Mouse (Mus musculus) CH12.LX (cell line): ENCODE results near the gene Trim80. TPM values are rescaled to one million over a fixed set of nuclear protein-coding genes. Genes with fewer than 3 reads are reported as not detected.

Source experiments
- DNase-seq: peaks from one replicate; pipeline ENCODE4 v3.0.0-alpha.2; 2013; ENCODE audit errors: extremely low read depth
- H3K27ac ChIP-seq: 2 replicates; pipeline ENCODE4 v1.5.1; 2012; ENCODE audit warnings: low read depth, mild to moderate bottlenecking, control low read depth, moderate library complexity; ENCODE audit not compliant: insufficient read depth
- H3K27me3 ChIP-seq: replicated peaks from 2 replicates; pipeline ENCODE3; 2012; ENCODE audit warnings: inconsistent platforms
- H3K36me3 ChIP-seq, 2 experiments: replicated peaks in 1 of 2; 2 replicates each; pipeline versions ENCODE3 to v1.6.1; 2012; ENCODE audit warnings: inconsistent platforms in 1 of 2, low read length in 1 of 2, mild to moderate bottlenecking in 1 of 2, mixed read lengths in 1 of 2, moderate library complexity in 1 of 2; ENCODE audit not compliant: control insufficient read depth in 1 of 2, insufficient read depth in 1 of 2
- H3K4me1 ChIP-seq, 2 experiments: 2 replicates each; pipeline ENCODE4 v1.6.1; 2012; ENCODE audit warnings: inconsistent platforms in 1 of 2, moderate library complexity in 1 of 2; ENCODE audit not compliant: insufficient read depth in 2 of 2, control insufficient read depth in 1 of 2
- H3K4me2 ChIP-seq: 2 replicates; pipeline ENCODE4 v1.6.1; 2012; ENCODE audit warnings: low read depth, mild to moderate bottlenecking, control low read depth; ENCODE audit not compliant: poor library complexity, insufficient read depth, severe bottlenecking
- H3K4me3 ChIP-seq, 3 experiments: fragments of 150-350 bp in 1 of 3; sonication (generic) in 1 of 3; replicated peaks in 1 of 3; 2 replicates each; pipeline versions ENCODE3 to v1.5.1; 2011 to 2012; ENCODE audit warnings: low read depth in 2 of 3, low read length in 2 of 3, mild to moderate bottlenecking in 2 of 3, moderate library complexity in 2 of 3, control low read depth in 1 of 3, improper control_type of control experiment in 1 of 3, inconsistent platforms in 1 of 3, mixed read lengths in 1 of 3; ENCODE audit not compliant: poor library complexity in 1 of 3
- H3K79me2 ChIP-seq: replicated peaks from 2 replicates; pipeline ENCODE4 v1.6.1; 2012; ENCODE audit warnings: mild to moderate bottlenecking, moderate library complexity; ENCODE audit not compliant: control insufficient read depth, poor library complexity, insufficient read depth, severe bottlenecking; ENCODE audit errors: extremely low read depth
- H3K9ac ChIP-seq: 2 replicates; pipeline ENCODE4 v1.6.1; 2012; ENCODE audit warnings: low read depth, mild to moderate bottlenecking, control low read depth, moderate library complexity; ENCODE audit not compliant: insufficient read depth
- H3K9me3 ChIP-seq: replicated peaks from 2 replicates; pipeline ENCODE3; 2012; ENCODE audit warnings: low read length, inconsistent platforms, mixed read lengths
- BHLHE40 ChIP-seq: IDR thresholded peaks from 2 replicates; pipeline ENCODE4 v1.6.1; 2011; ENCODE audit warnings: mild to moderate bottlenecking, low read depth, low read length, improper control_type of control experiment
- CHD1 ChIP-seq: IDR thresholded peaks from 2 replicates; pipeline ENCODE4 v1.6.1; 2012; ENCODE audit warnings: low read depth, low read length, improper control_type of control experiment, inconsistent platforms
- ELF1 ChIP-seq: IDR thresholded peaks from 2 replicates; pipeline ENCODE4 v1.6.1; 2014; ENCODE audit warnings: low read depth, mild to moderate bottlenecking, inconsistent platforms, low read length, improper control_type of control experiment
- ETS1 ChIP-seq: conservative IDR thresholded peaks from 2 replicates; pipeline ENCODE4 v1.6.1; 2012; ENCODE audit warnings: low read depth, mild to moderate bottlenecking, inconsistent platforms, low read length, improper control_type of control experiment, moderate library complexity
- GABPA ChIP-seq: IDR thresholded peaks from 2 replicates; pipeline ENCODE4 v1.6.1; 2012; ENCODE audit warnings: low read depth, low read length, improper control_type of control experiment, inconsistent platforms; ENCODE audit not compliant: insufficient replicate concordance
- IRF4 ChIP-seq: IDR thresholded peaks from 2 replicates; pipeline ENCODE4 v1.6.1; 2014; ENCODE audit warnings: low read depth, mild to moderate bottlenecking, inconsistent platforms, low read length, improper control_type of control experiment
- JUND ChIP-seq: conservative IDR thresholded peaks from 2 replicates; pipeline ENCODE4 v1.6.1; 2011; ENCODE audit warnings: low read depth, low read length, improper control_type of control experiment
- MAX ChIP-seq: IDR thresholded peaks from 2 replicates; pipeline ENCODE4 v1.6.1; 2011; ENCODE audit warnings: low read length, improper control_type of control experiment
- MAZ ChIP-seq: IDR thresholded peaks from 2 replicates; pipeline ENCODE4 v1.6.1; 2012; ENCODE audit warnings: low read depth, mild to moderate bottlenecking, inconsistent platforms, low read length, improper control_type of control experiment, moderate library complexity
- MXI1 ChIP-seq: IDR thresholded peaks from 2 replicates; pipeline ENCODE4 v1.6.1; 2011; ENCODE audit warnings: mild to moderate bottlenecking, low read depth, low read length, improper control_type of control experiment
- PAX5 ChIP-seq: IDR thresholded peaks from 2 replicates; pipeline ENCODE4 v1.6.1; 2012; ENCODE audit warnings: low read length, inconsistent platforms, mixed read lengths
- POLR2A ChIP-seq: IDR thresholded peaks from 2 replicates; pipeline ENCODE4 v1.6.1; 2011; ENCODE audit warnings: low read depth, mild to moderate bottlenecking, improper control_type of control experiment, low read length
- POLR2AphosphoS2 ChIP-seq: IDR thresholded peaks from 2 replicates; pipeline ENCODE4 v1.6.1; 2011; ENCODE audit warnings: low read depth, low read length, improper control_type of control experiment
- RAD21 ChIP-seq: IDR thresholded peaks from 2 replicates; pipeline ENCODE4 v1.6.1; 2011; ENCODE audit warnings: low read depth, mild to moderate bottlenecking, low read length, improper control_type of control experiment, moderate library complexity
- RCOR1 ChIP-seq: conservative IDR thresholded peaks from 2 replicates; pipeline ENCODE4 v1.6.1; 2012; ENCODE audit warnings: low read depth, mild to moderate bottlenecking, inconsistent platforms, low read length, improper control_type of control experiment
- SIN3A ChIP-seq: IDR thresholded peaks from 2 replicates; pipeline ENCODE4 v1.6.1; 2012; ENCODE audit warnings: low read length, improper control_type of control experiment, inconsistent platforms
- TBP ChIP-seq: conservative IDR thresholded peaks from 2 replicates; pipeline ENCODE4 v1.6.1; 2011; ENCODE audit warnings: low read depth, low read length, improper control_type of control experiment
- TCF12 ChIP-seq: IDR thresholded peaks from 2 replicates; pipeline ENCODE4 v1.6.1; 2014; ENCODE audit warnings: low read depth, mild to moderate bottlenecking, inconsistent platforms, low read length, improper control_type of control experiment
- UBTF ChIP-seq: IDR thresholded peaks from 2 replicates; pipeline ENCODE4 v1.6.1; 2012; ENCODE audit warnings: low read depth, mild to moderate bottlenecking, inconsistent platforms, low read length, improper control_type of control experiment, moderate library complexity
- ZC3H11A ChIP-seq: IDR thresholded peaks from 2 replicates; pipeline ENCODE4 v1.6.1; 2012; ENCODE audit warnings: low read depth, mild to moderate bottlenecking, inconsistent platforms, low read length, improper control_type of control experiment
- ZNF384 ChIP-seq: IDR thresholded peaks from 2 replicates; pipeline ENCODE4 v1.6.1; 2012; ENCODE audit warnings: low read depth, low read length, improper control_type of control experiment, inconsistent platforms
- dilution Hi-C: fragments of 300-500 bp; cut with MboI; formaldehyde crosslinking; loops from 2 replicates; pipeline ENCODE4 v1.14.3; 2020; ENCODE audit warnings: low sequenced_read_pairs; ENCODE audit not compliant: extremely low pct_unique_long_range_greater_than_20kb, extremely low pct_ligation_motif_present
- in situ Hi-C: fragments of 300-500 bp; cut with MboI; formaldehyde crosslinking; loops from 3 replicates; pipeline ENCODE4 v1.14.3; 2019; ENCODE audit warnings: low sequenced_read_pairs, low pct_ligation_motif_present, low pct_unique_long_range_greater_than_20kb, mixed read lengths
- polyA plus RNA-seq: library from polyadenylated mRNA; unstranded; fragments of >175 nt; gene quantifications from 2 replicates; pipeline ENCODE4 v1.2.1, GENCODE M21; 2012; ENCODE audit warnings: low read depth; ENCODE audit not compliant: insufficient read length
- total RNA-seq, 2 experiments: library from RNA; depleted of rRNA; stranded (reverse); fragments of 300-350 nt in 1 of 2; fragments of >200 nt in 1 of 2; gene quantifications; 2 replicates each; pipeline ENCODE4 v1.2.3; 2012 to 2014

Trim80 gene
- total and polyA plus RNA-seq, 3 experiments, result not detected

DNA sequence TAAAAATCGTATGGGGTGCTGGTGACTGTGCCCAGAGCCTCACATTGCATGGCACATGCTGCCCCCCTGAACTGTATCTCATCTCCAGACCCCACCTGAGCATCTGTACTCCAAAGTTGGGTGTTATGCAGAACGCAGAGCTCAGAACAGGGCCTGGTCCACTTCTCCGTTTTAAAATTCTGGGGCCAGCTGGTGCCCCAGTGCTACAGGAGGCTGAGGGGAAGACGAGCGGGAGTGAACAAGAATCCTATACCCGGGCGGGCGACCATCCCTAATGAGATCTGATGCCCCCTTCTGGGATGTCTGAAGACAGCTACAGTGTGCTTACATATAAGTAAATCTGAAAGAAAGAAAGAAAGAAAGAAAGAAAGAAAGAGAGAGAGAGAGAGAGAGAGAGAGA lies 20.6 kb downstream of the Trim80 start:
- no peaks in the 10 kb centered on the region for H3K79me2 ChIP-seq
- DNase-seq, result no peak
- no peaks in the 10 kb centered on the region for H3K9me3 ChIP-seq
- H3K27me3 ChIP-seq, result peaks cover 30% of the 10 kb centered on the region
- dilution Hi-C loops, result no loop called here
- no peak overlapping the region for H3K9ac ChIP-seq
- no peak for TF ChIP-seq TCF12
- TF ChIP-seq POLR2A, result no peak
- no peak for TF ChIP-seq SIN3A
- TF ChIP-seq RCOR1, result no peak
- TF ChIP-seq MAX, result no peak
- no peak for TF ChIP-seq MAZ
- TF ChIP-seq TBP, result no peak
- no peak for TF ChIP-seq IRF4
- no peak for TF ChIP-seq PAX5
- TF ChIP-seq CHD1, result no peak
- TF ChIP-seq BHLHE40, result no peak
- no peak for TF ChIP-seq ETS1
- no peak for TF ChIP-seq ZNF384
- TF ChIP-seq UBTF, result no peak
- H3K27ac ChIP-seq, result no peak overlapping the region
- H3K36me3 ChIP-seq, result no peaks in the 10 kb centered on the region
- in situ Hi-C loops, result no loop called here
- no peak overlapping the region for H3K4me2 ChIP-seq
- peaks cover 8 to 23% of the 10 kb centered on the region in 2 experiments for H3K4me1 ChIP-seq
- no peak overlapping the region for H3K4me3 ChIP-seq

GRCm38 (mm10) chr11:115461846-115462242 lies 21.5 kb downstream of the Trim80 start:
- Histone ChIP-seq H3K36me3 (no peaks in the 10 kb centered on the region), H3K27me3 (peaks cover 30% of the 10 kb centered on the region), H3K9ac (no peak overlapping the region), H3K27ac (no peak overlapping the region), H3K9me3 (no peaks in the 10 kb centered on the region), H3K4me3 (no peak overlapping the region), H3K79me2 (no peaks in the 10 kb centered on the region), H3K4me1 (peaks cover 8 to 23% of the 10 kb centered on the region in 2 experiments), H3K4me2 (no peak overlapping the region)
- dilution Hi-C loops, result no loop called here
- TF ChIP-seq ZC3H11A (no peak), UBTF (no peak), ETS1 (no peak), POLR2AphosphoS2 (no peak), GABPA (no peak), ELF1 (no peak), MXI1 (no peak), JUND (no peak), RAD21 (no peak)
- in situ Hi-C loops, result no loop called here
- DNase-seq, result no peak
